ENCODE assay signal across 8 mouse cellular contexts in genomic region chr9:120110211-120111018, GRCm38 (mm10). TPM values are rescaled to one million over a fixed set of nuclear protein-coding genes. Genes with fewer than 3 reads are reported as not detected.
A peak's percentile ranks its signal among the peaks of the same experiment; 100 is the strongest.
DNase-seq lines count a peak whose midpoint lies in the region; ATAC-seq and TF ChIP-seq lines count a peak whose summit lies in the region.

Slc25a38 (plus strand) TSS chr9:120110374.

- H3K27me3 ChIP-seq in MEL (ENCODE audit: control insufficient read depth in 1 of 2, insufficient read depth in 2 of 2, low read length in 2 of 2) = no peaks in the 10 kb centered on the region
- no peaks in the 10 kb centered on the region for H3K27me3 ChIP-seq in cerebellum, adult 2 months (ENCODE audit: control insufficient read depth, insufficient read depth, low read length)
- H3K27me3 ChIP-seq in lung, embryonic 16.5 days (ENCODE audit: control insufficient read depth, insufficient read depth, low read depth, low read length) = no peaks in the 10 kb centered on the region

- peaks cover 27% of the 10 kb centered on the region for H3K79me2 ChIP-seq in MEL (ENCODE audit: control insufficient read depth, insufficient read depth, low read length, poor library complexity)

- H3K27ac ChIP-seq in MEL (ENCODE audit: control insufficient read depth, low read depth, low read length) = peak within 1 kb of the TSS; percentile 97
- H3K27ac ChIP-seq in cerebellum, adult 2 months (ENCODE audit: insufficient read depth, low read length) = peak within 1 kb of the TSS; percentile 79; the same call in 1 of the 2 replicates
- H3K27ac ChIP-seq in lung, embryonic 16.5 days (ENCODE audit: low read length) = peak within 1 kb of the TSS; percentile 87

- peak; percentile 82 to 94 for TF ChIP-seq POLR2A in MEL (IDR thresholded peaks at IDR 0.05; ENCODE audit: control insufficient read depth in 1 of 2, insufficient read depth in 1 of 2, low read depth in 1 of 2, low read length in 2 of 2, poor library complexity in 1 of 2)
- peak; percentile 68 for TF ChIP-seq POLR2A in cerebellum, adult 2 months (IDR thresholded peaks at IDR 0.05; ENCODE audit: borderline replicate concordance, insufficient read depth, low read length)

- TF ChIP-seq EP300 in MEL (IDR thresholded peaks at IDR 0.05; ENCODE audit: low read depth in 1 of 2, low read length in 2 of 2) = no peak

- peak; percentile 59 to 89 (median 77) for TF ChIP-seq CTCF in MEL (IDR thresholded peaks at IDR 0.05 in 2 of 3, conservative IDR thresholded peaks at IDR 0.05 in 1 of 3; ENCODE audit: control insufficient read depth in 1 of 3, insufficient read depth in 1 of 3, low read depth in 2 of 3, low read length in 3 of 3, poor library complexity in 1 of 3, severe bottlenecking in 1 of 3)
- peak; percentile 73; the same call in 1 of the 2 replicates for TF ChIP-seq CTCF in cerebellum, adult 2 months (IDR thresholded peaks at IDR 0.05; ENCODE audit: borderline replicate concordance, insufficient read depth, low read depth, low read length)

- under 1% methylated on average over 62 of the region's 62 CpGs for WGBS in cerebellum, adult 2 months
- under 1% methylated on average over 61 of the region's 62 CpGs for WGBS in lung, embryonic 16.5 days

- peak; percentile 97 for DNase-seq in MEL (ENCODE audit: low read depth, low spot score)
- peak; percentile 95 to 96 for DNase-seq in cerebellum, adult 2 months
- peak; percentile 96 for DNase-seq in forelimb bud, embryonic 11.5 days (ENCODE audit: low read depth, low spot score)
- peak; percentile 89 for DNase-seq in layer of hippocampus, adult 9-10 months (ENCODE audit: low spot score)
- peak; percentile 89 for DNase-seq in ovary, postnatal 10 days (ENCODE audit: low spot score)
- DNase-seq in thymus, postnatal 10 days (ENCODE audit: low spot score in 2 of 2) = peak; percentile 94 to 96

- peak; percentile 69 for TF ChIP-seq RAD21 in MEL (IDR thresholded peaks at IDR 0.05; ENCODE audit: low read depth, low read length)

- no peaks in the 10 kb centered on the region for H3K9me3 ChIP-seq in MEL (replicated peaks; ENCODE audit: insufficient read depth, low read length)
- H3K9me3 ChIP-seq in lung, embryonic 16.5 days (ENCODE audit: control insufficient read depth, low read length) = no peaks in the 10 kb centered on the region

- peak; percentile 96 for ATAC-seq in hematopoietic stem cell, adult 5-6 weeks (replicated peaks in 1 of 2; ENCODE audit: insufficient read depth in 1 of 2, low FRiP score in 2 of 2, low TSS enrichment in 1 of 2, low read depth in 1 of 2, poor library complexity in 2 of 2, severe bottlenecking in 2 of 2)
- ATAC-seq in lung, embryonic 16.5 days (ENCODE audit: low read depth) = peak; percentile 99

- peak within 1 kb of the TSS; percentile 60 for H3K4me2 ChIP-seq in lung, embryonic 16.5 days (ENCODE audit: low read depth, low read length)

- peak within 1 kb of the TSS; percentile 98 for H3K9ac ChIP-seq in MEL (ENCODE audit: control insufficient read depth, low read depth, low read length, poor library complexity, severe bottlenecking)
- H3K9ac ChIP-seq in lung, embryonic 16.5 days (ENCODE audit: low read length) = peak within 1 kb of the TSS; percentile 74

- peak within 1 kb of the TSS; percentile 79 to 89 for H3K4me3 ChIP-seq in MEL (ENCODE audit: control insufficient read depth in 1 of 2, insufficient read depth in 1 of 2, low read depth in 2 of 2, low read length in 2 of 2)
- H3K4me3 ChIP-seq in cerebellum, adult 2 months (replicated peaks; ENCODE audit: insufficient read depth, low read depth, low read length) = peak within 1 kb of the TSS; percentile 93
- H3K4me3 ChIP-seq in lung, embryonic 16.5 days (ENCODE audit: low read length) = peak within 1 kb of the TSS; percentile 60

- H3K36me3 ChIP-seq in MEL (ENCODE audit: control insufficient read depth in 1 of 2, insufficient read depth in 2 of 2, low read length in 2 of 2) = peaks cover 0 to 29% of the 10 kb centered on the region in 2 experiments; a peak in 2 of 4 replicates
- no peaks in the 10 kb centered on the region for H3K36me3 ChIP-seq in lung, embryonic 16.5 days (ENCODE audit: control insufficient read depth, insufficient read depth, low read length)

- H3K4me1 ChIP-seq in MEL (ENCODE audit: control insufficient read depth in 1 of 2, insufficient read depth in 2 of 2, low read length in 2 of 2) = peaks cover 14 to 31% of the 10 kb centered on the region in 2 experiments
- H3K4me1 ChIP-seq in cerebellum, adult 2 months (ENCODE audit: control insufficient read depth, insufficient read depth, low read length) = peaks cover 13% of the 10 kb centered on the region
- peaks cover 3% of the 10 kb centered on the region for H3K4me1 ChIP-seq in lung, embryonic 16.5 days (replicated peaks; ENCODE audit: control insufficient read depth, insufficient read depth, low read length)

TF ChIP-seq in MEL, 35 proteins besides CTCF, POLR2A, EP300 and RAD21:
- TF ChIP-seq BHLHE40 (IDR thresholded peaks at IDR 0.05; ENCODE audit: borderline replicate concordance, low read depth, low read length) (no peak), NRF1 (IDR thresholded peaks at IDR 0.05; ENCODE audit: insufficient read depth, low read depth, low read length, poor library complexity, severe bottlenecking) (peak; percentile 6; the same call in 1 of the 2 replicates), CHD2 (IDR thresholded peaks at IDR 0.05; ENCODE audit: low read length) (no peak), ETS1 (IDR thresholded peaks at IDR 0.05; ENCODE audit: low read depth, low read length) (peak; percentile 25; the same call in 1 of the 2 replicates), UBTF (IDR thresholded peaks at IDR 0.05; ENCODE audit: borderline replicate concordance, insufficient read depth, low read depth, low read length) (peak; percentile 88; the same call in 1 of the 2 replicates), SIN3A (IDR thresholded peaks at IDR 0.05; ENCODE audit: low read length) (peak; percentile 58), ELF1 (IDR thresholded peaks at IDR 0.05; ENCODE audit: low read depth, low read length) (peak; percentile 80), USF2 (IDR thresholded peaks at IDR 0.05; ENCODE audit: borderline replicate concordance in 1 of 2, insufficient read depth in 1 of 2, low read depth in 1 of 2, low read length in 2 of 2) (no peak), TBP (IDR thresholded peaks at IDR 0.05; ENCODE audit: low read depth, low read length) (peak; percentile 56; the same call in 1 of the 2 replicates), NELFE (IDR thresholded peaks at IDR 0.05; ENCODE audit: low read depth, low read length) (peak; percentile 92), SMC3 (IDR thresholded peaks at IDR 0.05; ENCODE audit: low read depth, low read length) (peak; percentile 72), MEF2A (IDR thresholded peaks at IDR 0.05; ENCODE audit: extremely low read depth, insufficient replicate concordance, low read depth, low read length, poor library complexity, severe bottlenecking) (no peak), ZC3H11A (IDR thresholded peaks at IDR 0.05; ENCODE audit: low read depth, low read length) (peak; percentile 74), MAX (IDR thresholded peaks at IDR 0.05; ENCODE audit: low read length) (no peak), ZMIZ1 (IDR thresholded peaks at IDR 0.05; ENCODE audit: low read depth, low read length) (peak; percentile 87), KAT2A (conservative IDR thresholded peaks at IDR 0.05; ENCODE audit: low read depth, low read length) (no peak), ZNF384 (IDR thresholded peaks at IDR 0.05; ENCODE audit: low read depth, low read length) (peak; percentile 92), POLR2AphosphoS2 (IDR thresholded peaks at IDR 0.05; ENCODE audit: low read length) (peak; percentile 87; the same call in 1 of the 2 replicates), USF1 (IDR thresholded peaks at IDR 0.05; ENCODE audit: low read depth, low read length) (no peak), TCF12 (IDR thresholded peaks at IDR 0.05; ENCODE audit: low read depth, low read length) (peak; percentile 58; the same call in 1 of the 2 replicates), MYB (IDR thresholded peaks at IDR 0.05; ENCODE audit: low read depth, low read length) (no peak), JUND (IDR thresholded peaks at IDR 0.05; ENCODE audit: low read depth, low read length) (no peak), HCFC1 (IDR thresholded peaks at IDR 0.05; ENCODE audit: low read depth, low read length) (peak; percentile 77), MXI1 (IDR thresholded peaks at IDR 0.05; ENCODE audit: low read depth, low read length) (peak; percentile 62), MYC (IDR thresholded peaks at IDR 0.05; ENCODE audit: low read depth, low read length) (no peak)

RNA-seq across cellular contexts. Expression of gene Slc25a38, which starts in this region (rescaled TPM):
- 76.1 and 87.6 TPM in 2 replicates for total RNA-seq in MEL (2012; rRNA removed)
- 10 to 100 TPM in 1 of 2 experiments, not detected in 1; 81.3 TPM for polyA plus RNA-seq in MEL (2012; ENCODE audit: insufficient read depth in 1 of 2, insufficient read length in 2 of 2, low read depth in 1 of 2, low replicate concordance in 2 of 2, missing spikeins in 1 of 2)
- 30.3 and 30.5 TPM in 2 replicates for polyA plus RNA-seq in cerebellum, adult 2 months (2012; rRNA removed)
- 15.3 and 20.5 TPM in 2 replicates for total RNA-seq in hematopoietic stem cell, adult 5-6 weeks (2017)
- polyA plus RNA-seq in lung, embryonic 16.5 days (2015; fragmentation: Nextera tagmentation; extraction: Ambion mirVana) = 29.8 and 29.9 TPM in 2 replicates

Comparison
In these comparisons a context has a peak if more than half of its experiments do, and no peak if none do; other contexts are left out.
1. Peak in every context shown above with its lines: DNase-seq, ATAC-seq, H3K4me3 ChIP-seq and H3K27ac ChIP-seq.